Mouse (Mus musculus) neural tube, embryonic 14.5 days (tissue): ENCODE measurements at regions not wholly inside any gene's neighbourhood (a gene's known extent, or its start where the extent isn't known, plus 50 kb on each side); places are given as distances from the start of the nearest gene placed in this dataset.

ENCODE experiments used
- ATAC-seq: fragments of 200-750 bp; cut with Nextera tagmentation; 2 replicates; pipeline ENCODE4 v1.8.0; 2017; ENCODE audit warnings: low read depth, mild to moderate bottlenecking, moderate TSS enrichment, moderate library complexity
- H3K27ac ChIP-seq: fragments of 300-500 bp; sonication (generic); 2 replicates; pipeline ENCODE4 v1.5.1; 2014; ENCODE audit warnings: low read depth, mild to moderate bottlenecking, control low read depth, low read length, moderate library complexity, mixed read lengths
- H3K27me3 ChIP-seq: fragments of 300-500 bp; sonication (generic); 2 replicates; pipeline ENCODE4 v1.6.1; 2014; ENCODE audit warnings: low read length; ENCODE audit not compliant: control insufficient read depth, insufficient read depth
- H3K36me3 ChIP-seq: fragments of 300-500 bp; sonication (generic); 2 replicates; pipeline ENCODE4 v1.6.1; 2014; ENCODE audit warnings: low read length, mixed read lengths; ENCODE audit not compliant: control insufficient read depth, insufficient read depth
- H3K4me1 ChIP-seq: fragments of 300-500 bp; sonication (generic); 2 replicates; pipeline ENCODE4 v1.6.1; 2014; ENCODE audit warnings: low read length; ENCODE audit not compliant: control insufficient read depth, insufficient read depth
- H3K4me2 ChIP-seq: fragments of 300-500 bp; sonication (generic); 2 replicates; pipeline ENCODE4 v1.6.1; 2014; ENCODE audit warnings: mild to moderate bottlenecking, low read depth, low read length, control low read depth
- H3K4me3 ChIP-seq: fragments of 300-500 bp; sonication (generic); 2 replicates; pipeline ENCODE4 v1.5.1; 2014; ENCODE audit warnings: low read depth, low read length, control low read depth, mixed read lengths
- H3K9ac ChIP-seq: fragments of 300-500 bp; sonication (generic); replicated peaks from 2 replicates; pipeline ENCODE4 v1.6.1; 2014; ENCODE audit warnings: low read depth, mild to moderate bottlenecking, control low read depth, low read length, mixed read lengths
- H3K9me3 ChIP-seq: fragments of 300-500 bp; sonication (generic); 2 replicates; pipeline ENCODE4 v1.6.1; 2016; ENCODE audit warnings: low read length; ENCODE audit not compliant: control insufficient read depth
- WGBS: fragments of 180-500 bp; shearing (Covaris S2); extraction: QIAGEN DNeasy Blood & Tissue Kit; methylation state at CpG from one replicate; pipeline ENCODE4 v1.1.7; 2014; 5-methylcytosine and 5-hydroxymethylcytosine counted together

- H3K27me3 ChIP-seq = no peaks in the 10 kb centered on the region
- H3K27ac ChIP-seq = no peak overlapping the region
- H3K4me1 ChIP-seq = no peaks in the 10 kb centered on the region
- no peak overlapping the region for H3K4me3 ChIP-seq
- ATAC-seq = no peak
- H3K36me3 ChIP-seq = no peaks in the 10 kb centered on the region
- H3K4me2 ChIP-seq = no peak overlapping the region
- no peak overlapping the region for H3K9ac ChIP-seq
- 95% methylated on average over 6 of the region's 6 CpGs for WGBS
- no peaks in the 10 kb centered on the region for H3K9me3 ChIP-seq
These were observed 174.6 kb downstream of the Cbln1 start for GRCm38 (mm10) chr8:87297761-87298160.

DNA sequence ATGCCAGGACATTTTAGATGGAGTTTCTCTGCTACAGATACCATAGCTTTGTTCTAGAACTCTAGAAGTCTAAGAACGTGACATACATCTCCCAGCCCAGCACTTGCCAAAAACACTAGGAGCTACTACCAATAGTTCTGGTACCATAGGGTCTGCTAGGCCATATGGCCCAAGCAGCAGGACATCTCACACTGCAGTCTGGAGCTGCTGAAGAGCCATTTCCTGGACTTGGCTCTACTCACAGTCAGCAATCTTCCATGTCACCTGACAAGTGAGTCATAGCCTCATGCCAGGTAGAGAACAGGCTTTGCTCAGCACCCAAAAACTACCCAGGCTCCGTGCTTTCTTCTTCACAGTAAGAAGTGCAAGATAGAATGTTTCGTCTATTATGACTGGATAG, 175.1 kb downstream of the Cbln1 start:
- Histone ChIP-seq H3K4me2 (no peak overlapping the region), H3K4me1 (no peaks in the 10 kb centered on the region), H3K4me3 (no peak overlapping the region), H3K9me3 (no peaks in the 10 kb centered on the region), H3K36me3 (no peaks in the 10 kb centered on the region), H3K27ac (no peak overlapping the region), H3K27me3 (no peaks in the 10 kb centered on the region), H3K9ac (no peak overlapping the region)
- WGBS = 90% methylated on average over 3 of the region's 3 CpGs
- no peak for ATAC-seq

DNA sequence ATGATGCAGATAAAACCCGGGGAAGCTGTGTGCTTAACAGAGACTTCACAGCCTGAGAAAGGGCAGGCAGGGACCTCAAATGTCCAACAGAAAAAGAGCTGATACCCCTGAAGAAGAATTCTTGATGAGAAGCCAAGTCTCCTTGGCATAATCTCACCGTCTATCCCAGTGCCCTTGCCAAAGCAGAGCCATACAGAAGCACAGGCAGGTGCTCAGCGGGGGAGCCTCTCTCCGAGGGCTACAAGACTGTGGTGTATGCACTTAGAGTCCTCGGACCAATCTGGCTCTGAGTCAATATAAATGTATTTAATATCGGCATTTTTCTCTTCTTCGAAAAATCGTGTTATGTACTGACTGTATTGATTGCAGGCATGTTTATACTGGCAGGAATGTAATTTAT, 186.3 kb downstream of the Cbln1 start:
- H3K9ac ChIP-seq = no peak overlapping the region
- no peak for ATAC-seq
- no peaks in the 10 kb centered on the region for H3K9me3 ChIP-seq
- no peaks in the 10 kb centered on the region for H3K27me3 ChIP-seq
- peaks cover 3% of the 10 kb centered on the region; the same call in 1 of the 2 replicates for H3K4me1 ChIP-seq
- WGBS = 74% methylated on average over 8 of the region's 8 CpGs
- H3K4me2 ChIP-seq = no peak overlapping the region
- no peak overlapping the region for H3K4me3 ChIP-seq
- no peaks in the 10 kb centered on the region for H3K36me3 ChIP-seq
- H3K27ac ChIP-seq = no peak overlapping the region

GRCm38 (mm10) chr8:87284356-87284755, 188.1 kb downstream of the Cbln1 start:
- H3K27ac ChIP-seq = no peak overlapping the region
- WGBS = 65% methylated on average over 4 of the region's 4 CpGs
- H3K9me3 ChIP-seq = no peaks in the 10 kb centered on the region
- H3K4me3 ChIP-seq = no peak overlapping the region
- H3K9ac ChIP-seq = no peak overlapping the region
- no peak for ATAC-seq
- no peaks in the 10 kb centered on the region for H3K36me3 ChIP-seq
- H3K4me2 ChIP-seq = no peak overlapping the region
- H3K27me3 ChIP-seq = no peaks in the 10 kb centered on the region
- peaks cover 3% of the 10 kb centered on the region; the same call in 1 of the 2 replicates for H3K4me1 ChIP-seq

- Histone ChIP-seq H3K9ac (no peak overlapping the region), H3K9me3 (no peaks in the 10 kb centered on the region)
- WGBS = 94% methylated on average over 4 of the region's 4 CpGs
These were observed 189.9 kb downstream of the Cbln1 start for GRCm38 (mm10) chr8:87282511-87282910.

DNA sequence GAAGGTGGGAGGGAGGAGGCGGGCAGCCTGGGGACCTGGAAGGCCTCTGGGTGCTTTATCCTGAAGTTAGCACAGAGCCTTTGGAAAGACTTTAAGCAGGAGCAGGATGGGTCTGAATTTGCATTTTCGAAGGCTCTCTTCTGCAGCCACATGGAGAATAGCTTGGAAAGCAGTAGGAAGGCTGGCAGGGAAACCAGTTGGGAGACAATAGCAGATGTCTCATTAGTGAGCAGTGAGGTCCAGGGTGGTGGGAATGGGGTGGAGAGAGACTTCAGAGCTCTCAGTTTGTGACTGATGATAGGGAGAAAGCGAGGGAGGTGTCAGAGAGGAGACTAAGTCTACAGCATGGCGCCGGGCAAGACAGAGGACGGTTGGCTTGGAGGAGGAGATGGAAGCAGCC, 199.1 kb downstream of the Cbln1 start:
- H3K27ac ChIP-seq = no peak overlapping the region
- H3K36me3 ChIP-seq = no peaks in the 10 kb centered on the region
- H3K27me3 ChIP-seq = no peaks in the 10 kb centered on the region
- H3K9me3 ChIP-seq = no peaks in the 10 kb centered on the region
- H3K9ac ChIP-seq = no peak overlapping the region
- no peak overlapping the region for H3K4me3 ChIP-seq
- no peak for ATAC-seq
- WGBS = 79% methylated on average over 6 of the region's 6 CpGs
- H3K4me2 ChIP-seq = no peak overlapping the region
- 0 out of 2 replicates have a peak, but pooled peaks cover 6% of the 10 kb centered on the region for H3K4me1 ChIP-seq

More at GRCm38 (mm10) chr8:87282511-87282910, 189.9 kb downstream of the Cbln1 start:
- Histone ChIP-seq H3K4me3 (no peak overlapping the region), H3K27ac (no peak overlapping the region), H3K4me1 (peaks cover 3% of the 10 kb centered on the region; the same call in 1 of the 2 replicates), H3K4me2 (no peak overlapping the region), H3K36me3 (no peaks in the 10 kb centered on the region), H3K27me3 (no peaks in the 10 kb centered on the region)
- no peak for ATAC-seq

- H3K9ac ChIP-seq = no peak overlapping the region
These were observed 201.8 kb downstream of the Cbln1 start for GRCm38 (mm10) chr8:87270525-87271187.

GRCm38 (mm10) chr8:87268159-87268558, 204.2 kb downstream of the Cbln1 start:
- no peak overlapping the region for H3K27ac ChIP-seq
- H3K4me3 ChIP-seq = no peak overlapping the region
- 0 out of 2 replicates have a peak, but pooled peaks cover 6% of the 10 kb centered on the region for H3K4me1 ChIP-seq
- no peaks in the 10 kb centered on the region for H3K9me3 ChIP-seq
- no peaks in the 10 kb centered on the region for H3K27me3 ChIP-seq
- H3K9ac ChIP-seq = no peak overlapping the region
- H3K4me2 ChIP-seq = no peak overlapping the region
- no peaks in the 10 kb centered on the region for H3K36me3 ChIP-seq
- ATAC-seq = no peak

More at GRCm38 (mm10) chr8:87270525-87271187, 201.8 kb downstream of the Cbln1 start:
- WGBS = 52% methylated on average over 3 of the region's 3 CpGs
- H3K27me3 ChIP-seq = no peaks in the 10 kb centered on the region
- H3K9me3 ChIP-seq = no peaks in the 10 kb centered on the region
- peak; percentile 83 for ATAC-seq
- no peak overlapping the region for H3K4me3 ChIP-seq
- H3K36me3 ChIP-seq = no peaks in the 10 kb centered on the region
- no peak overlapping the region for H3K27ac ChIP-seq
- 0 out of 2 replicates have a peak, but pooled peaks cover 6% of the 10 kb centered on the region for H3K4me1 ChIP-seq
- H3K4me2 ChIP-seq = no peak overlapping the region

DNA sequence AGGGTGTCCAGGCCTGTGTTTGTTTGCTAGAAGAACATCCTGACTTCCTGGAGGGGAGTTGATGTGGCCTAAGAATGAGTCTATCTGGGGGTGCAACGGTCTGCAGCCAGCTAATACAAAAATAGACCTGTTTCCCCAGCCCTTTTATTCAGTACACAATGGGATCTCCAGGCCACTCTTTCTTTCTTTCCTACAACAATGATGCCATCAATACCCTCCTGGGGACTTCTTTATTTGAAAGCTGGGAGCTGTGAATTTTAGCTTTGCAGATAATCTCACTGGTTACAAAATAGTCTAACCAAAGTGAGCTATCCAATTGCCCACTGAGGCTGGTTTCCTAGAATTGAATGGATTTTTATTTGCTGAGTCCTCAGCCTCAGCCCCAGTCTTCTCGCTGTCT, 207.4 kb downstream of the Cbln1 start:
- WGBS = 15% methylated on average over 2 of the region's 2 CpGs
- Histone ChIP-seq H3K27me3 (no peaks in the 10 kb centered on the region), H3K27ac (no peak overlapping the region), H3K9ac (no peak overlapping the region), H3K4me2 (no peak overlapping the region), H3K9me3 (no peaks in the 10 kb centered on the region), H3K4me1 (no peaks in the 10 kb centered on the region), H3K4me3 (no peak overlapping the region), H3K36me3 (no peaks in the 10 kb centered on the region)
- ATAC-seq = no peak
